ENCODE assay signal across 25 mouse cellular contexts in genomic region chr13:8199186-8199880, GRCm38 (mm10). TPM values are rescaled to one million over a fixed set of nuclear protein-coding genes. Genes with fewer than 3 reads are reported as not detected.
A peak's percentile ranks its signal among the peaks of the same experiment; 100 is the strongest.
DNase-seq lines count a peak whose midpoint lies in the region; ATAC-seq and TF ChIP-seq lines count a peak whose summit lies in the region.
"Had no signal": no experiment of that assay in that cellular context is flagged by ENCODE, and none has a peak within 500 bp of the region (broad histone marks: within the 10 kb centered on the region; RNA-seq: fewer than 3 reads in every experiment).

No protein-coding gene starts in this region.

- no peak overlapping the region for H3K27ac ChIP-seq in hindbrain, postnatal 0 days
- H3K27ac ChIP-seq in hindbrain, embryonic 13.5 days = no peak overlapping the region
- H3K27ac ChIP-seq: forebrain, embryonic 10.5 days; forebrain, embryonic 13.5 days; heart, embryonic 15.5 days; hindbrain, embryonic 10.5 days; hindbrain, embryonic 14.5 days had no signal

- no peak overlapping the region for H3K4me2 ChIP-seq in hindbrain, postnatal 0 days (ENCODE audit: low read depth, low read length)
- H3K4me2 ChIP-seq in hindbrain, embryonic 13.5 days = no peak overlapping the region
- H3K4me2 ChIP-seq: forebrain, embryonic 13.5 days; heart, embryonic 12.5 days; heart, embryonic 15.5 days; hindbrain, embryonic 14.5 days had no signal

- H3K9ac ChIP-seq in hindbrain, postnatal 0 days (replicated peaks; ENCODE audit: low read length) = no peak overlapping the region
- H3K9ac ChIP-seq in hindbrain, embryonic 13.5 days = no peak overlapping the region
- H3K9ac ChIP-seq: forebrain, embryonic 13.5 days; heart, embryonic 12.5 days; heart, embryonic 15.5 days; hindbrain, embryonic 14.5 days had no signal

- H3K36me3 ChIP-seq in hindbrain, postnatal 0 days (ENCODE audit: insufficient read depth, low read length) = no peaks in the 10 kb centered on the region
- H3K36me3 ChIP-seq in hindbrain, embryonic 13.5 days = no peaks in the 10 kb centered on the region
- H3K36me3 ChIP-seq: forebrain, embryonic 10.5 days; heart, embryonic 12.5 days; heart, embryonic 15.5 days; hindbrain, embryonic 10.5 days had no signal

- no peaks in the 10 kb centered on the region for H3K27me3 ChIP-seq in hindbrain, postnatal 0 days (ENCODE audit: insufficient read depth, low read length)
- H3K27me3 ChIP-seq in hindbrain, embryonic 13.5 days = no peaks in the 10 kb centered on the region
- H3K27me3 ChIP-seq: CH12.LX; forebrain, embryonic 13.5 days had no signal

- 58% methylated on average over 3 of the region's 3 CpGs for WGBS in hindbrain, postnatal 0 days
- 65% methylated on average over 3 of the region's 3 CpGs for WGBS in hindbrain, embryonic 13.5 days

- DNase-seq in cerebellum, postnatal 14 days = peak; percentile 35 to 48
- no peak for DNase-seq in hindbrain, postnatal 0 days (ENCODE audit: low spot score)
- peak; percentile 70 for DNase-seq in brain, embryonic 14.5 days (ENCODE audit: low read depth)
- DNase-seq in gastrocnemius, adult 18-20 months (ENCODE audit: low spot score) = no peak
- DNase-seq: adrenal gland, adult 2 months; adrenal gland, postnatal 14 days; B cell, adult 2 months; cerebellum, adult 2 months; cerebellum, adult 9-11 months; gastrocnemius, postnatal 25 days; heart, adult 18-20 months; heart, postnatal 10 days; heart, postnatal 36 days; kidney, adult 2 months had no signal

- TF ChIP-seq CTCF in hindbrain, postnatal 0 days (IDR thresholded peaks at IDR 0.05; ENCODE audit: low read depth) = peak; percentile 15; the same call in 1 of the 2 replicates
- TF ChIP-seq CTCF in brain, embryonic 14.5 days (IDR thresholded peaks at IDR 0.05; ENCODE audit: borderline replicate concordance, extremely low read depth, insufficient read depth, insufficient read length) = no peak

- no peaks in the 10 kb centered on the region for H3K4me1 ChIP-seq in hindbrain, postnatal 0 days (ENCODE audit: insufficient read depth, low read length)
- H3K4me1 ChIP-seq in hindbrain, embryonic 13.5 days (replicated peaks) = peaks cover 15% of the 10 kb centered on the region

- no peak for TF ChIP-seq POLR2A in brain, embryonic 14.5 days (IDR thresholded peaks at IDR 0.05; ENCODE audit: borderline replicate concordance, extremely low read depth, insufficient read depth, insufficient read length, poor library complexity, severe bottlenecking)

- no peaks in the 10 kb centered on the region for H3K9me3 ChIP-seq in hindbrain, postnatal 0 days (ENCODE audit: low read length)
- H3K9me3 ChIP-seq in hindbrain, embryonic 13.5 days = no peaks in the 10 kb centered on the region
- H3K9me3 ChIP-seq: forebrain, embryonic 10.5 days; forebrain, embryonic 13.5 days; heart, embryonic 12.5 days; heart, embryonic 15.5 days; hindbrain, embryonic 10.5 days had no signal

- ATAC-seq in cerebellum, adult (ENCODE audit: insufficient number of reproducible peaks, low FRiP score, low TSS enrichment) = no peak
- ATAC-seq in hindbrain, postnatal 0 days = no peak
- ATAC-seq in hindbrain, embryonic 13.5 days (ENCODE audit: low FRiP score) = no peak
- ATAC-seq: forebrain, embryonic 13.5 days; intestine, postnatal 0 days had no signal

- no peak overlapping the region for H3K4me3 ChIP-seq in hindbrain, postnatal 0 days (ENCODE audit: low read length)
- H3K4me3 ChIP-seq in hindbrain, embryonic 13.5 days = no peak overlapping the region
- H3K4me3 ChIP-seq: forebrain, embryonic 10.5 days; forebrain, embryonic 13.5 days; heart, embryonic 12.5 days; heart, embryonic 15.5 days; hindbrain, embryonic 10.5 days had no signal

RNA-seq across cellular contexts. Expression of gene Adarb2, which starts 3.3 kb away (rescaled TPM):
- total RNA-seq in hindbrain, postnatal 0 days (2014; rRNA removed) = 28.8 and 33.8 TPM in 2 replicates
- 13.5 and 14.7 TPM in 2 replicates for polyA plus RNA-seq in hindbrain, postnatal 0 days (2015; fragmentation: Nextera tagmentation; extraction: Ambion mirVana)
- polyA plus RNA-seq in hindbrain, embryonic 13.5 days (2015; fragmentation: Nextera tagmentation; extraction: Ambion mirVana) = 28.9 and 30.5 TPM in 2 replicates
- 11.3 and 18.8 TPM in 2 replicates for polyA plus RNA-seq in brain, embryonic 14.5 days (2012; rRNA removed)
- total RNA-seq in gastrocnemius, adult 18-20 months (2021) = under 1 TPM in 1 of 2 experiments, not detected in 1; 0.12 TPM
- total RNA-seq: adrenal gland, postnatal 14 days; CH12.LX; gastrocnemius, adult 8-10 months; gastrocnemius, postnatal 25 days; heart, adult 18-20 months; heart, postnatal 10 days; heart, postnatal 36 days had no signal
- polyA plus RNA-seq: adrenal gland, adult 2 months; kidney, adult 2 months had no signal

Comparison
In these comparisons a context has a peak if more than half of its experiments do, and no peak if none do; other contexts are left out.
1. DNase-seq: peak in cerebellum, postnatal 14 days (2 of 2) and brain, embryonic 14.5 days (single experiment); none in hindbrain, postnatal 0 days (single experiment) and gastrocnemius, adult 18-20 months (single experiment).